Mouse (Mus musculus) forebrain, embryonic 15.5 days (tissue): Measurements from ENCODE around the gene Racgap1. TPM values are rescaled to one million over a fixed set of nuclear protein-coding genes. Genes with fewer than 3 reads are reported as not detected.

Experiments used
- ATAC-seq: fragments of 200-750 bp; cut with Nextera tagmentation; replicated peaks from 2 replicates; pipeline ENCODE4 v1.8.0; 2017; ENCODE audit warnings: mild to moderate bottlenecking, moderate TSS enrichment, moderate library complexity
- H3K27ac ChIP-seq: fragments of 300-500 bp; sonication (generic); replicated peaks from 2 replicates; pipeline ENCODE4 v1.5.1; 2015; ENCODE audit warnings: mild to moderate bottlenecking, inconsistent platforms
- H3K27me3 ChIP-seq: fragments of 300-500 bp; sonication (generic); 2 replicates; pipeline ENCODE4 v1.6.1; 2015; ENCODE audit warnings: inconsistent platforms
- H3K36me3 ChIP-seq: fragments of 300-500 bp; sonication (generic); 2 replicates; pipeline ENCODE4 v1.6.1; 2015; ENCODE audit warnings: mild to moderate bottlenecking, inconsistent platforms
- H3K4me1 ChIP-seq: fragments of 300-500 bp; sonication (generic); 2 replicates; pipeline ENCODE4 v1.6.1; 2015; ENCODE audit warnings: inconsistent platforms
- H3K4me2 ChIP-seq: fragments of 300-500 bp; sonication (generic); replicated peaks from 2 replicates; pipeline ENCODE4 v1.6.1; 2015; ENCODE audit warnings: mild to moderate bottlenecking, inconsistent platforms
- H3K4me3 ChIP-seq: fragments of 300-500 bp; sonication (generic); 2 replicates; pipeline ENCODE4 v1.5.1; 2015; ENCODE audit warnings: mild to moderate bottlenecking, inconsistent platforms
- H3K9ac ChIP-seq: fragments of 300-500 bp; sonication (generic); replicated peaks from 2 replicates; pipeline ENCODE4 v1.6.1; 2015; ENCODE audit warnings: mild to moderate bottlenecking, inconsistent platforms
- H3K9me3 ChIP-seq: fragments of 300-500 bp; sonication (generic); 2 replicates; pipeline ENCODE4 v1.6.1; 2016; ENCODE audit warnings: inconsistent platforms
- WGBS: fragments of 180-500 bp; shearing (Covaris S2); methylation state at CpG from one replicate; pipeline ENCODE4 v1.1.7; 2015; ENCODE audit warnings: mixed read lengths; 5-methylcytosine and 5-hydroxymethylcytosine counted together
- polyA plus RNA-seq: library from polyadenylated mRNA; unstranded; fragments of >200 nt; fragmentation: Nextera tagmentation; extraction: Ambion mirVana; gene quantifications from 2 replicates; pipeline ENCODE4 v1.2.1, GENCODE M21; 2015

The Racgap1 gene
- polyA plus RNA-seq, 1 experiment from 2014 or later, result 113 TPM

DNA sequence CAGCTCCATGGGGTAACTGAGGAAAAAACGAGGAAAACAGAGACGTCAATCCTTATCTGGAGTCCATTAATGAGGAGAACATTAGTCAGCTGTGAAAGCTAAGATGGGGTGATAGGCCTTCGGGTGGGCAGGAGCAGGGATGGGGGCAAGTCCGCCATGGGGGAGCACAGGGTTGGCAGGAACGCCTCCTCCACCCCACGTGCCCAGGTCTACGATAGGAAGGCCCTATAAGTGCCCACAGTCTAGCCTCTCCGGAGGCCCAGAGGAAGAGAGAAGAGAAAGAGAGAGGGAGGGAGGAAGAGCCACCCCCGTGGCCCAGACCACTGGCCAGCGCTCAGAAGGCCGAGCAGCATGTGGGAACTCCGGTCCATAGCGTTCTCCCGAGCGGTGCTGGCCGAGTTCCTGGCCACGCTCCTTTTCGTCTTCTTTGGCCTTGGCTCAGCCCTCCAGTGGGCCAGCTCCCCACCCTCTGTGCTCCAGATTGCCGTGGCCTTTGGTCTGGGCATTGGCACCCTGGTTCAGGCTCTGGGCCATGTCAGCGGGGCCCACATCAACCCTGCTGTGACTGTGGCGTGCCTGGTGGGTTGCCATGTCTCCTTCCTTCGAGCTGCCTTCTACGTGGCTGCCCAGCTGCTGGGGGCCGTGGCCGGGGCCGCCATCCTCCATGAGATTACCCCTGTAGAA lies 72.5 kb downstream of the Racgap1 start, which contains the start of gene Aqp2:
Aqp2 (plus strand) TSS at position 254 of the 684 bp plus-strand sequence.
- H3K27ac ChIP-seq, result no peak within 1 kb of the TSS
- ATAC-seq, result no peak
- no peak within 1 kb of the TSS for H3K4me2 ChIP-seq
- peaks cover 12% of the 10 kb centered on the region; the same call in 1 of the 2 replicates for H3K27me3 ChIP-seq
- WGBS, result 87% methylated on average over 26 of the region's 26 CpGs
- no peaks in the 10 kb centered on the region for H3K9me3 ChIP-seq
- H3K36me3 ChIP-seq, result no peaks in the 10 kb centered on the region
- H3K4me1 ChIP-seq, result peaks cover 12% of the 10 kb centered on the region
- H3K4me3 ChIP-seq, result no peak within 1 kb of the TSS
- no peak within 1 kb of the TSS for H3K9ac ChIP-seq

Other genes starting within 250 kb of the Racgap1 start
- gene Nckap5l, start 193.9 kb downstream of the Racgap1 start, polyA plus RNA-seq, result 11.0 and 12.4 TPM in 2 replicates
- 24.7 and 25.5 TPM in 2 replicates for gene Bcdin3d, start 176.9 kb downstream of the Racgap1 start, polyA plus RNA-seq
- 17.0 and 18.9 TPM in 2 replicates for gene Faim2, start 123.5 kb downstream of the Racgap1 start, polyA plus RNA-seq
- gene Aqp2, start 72.6 kb downstream of the Racgap1 start, polyA plus RNA-seq, result not detected in 2 replicates
- gene Aqp5, start 60.9 kb downstream of the Racgap1 start, polyA plus RNA-seq, result 0.38 TPM in 1 of 2 replicates, not detected in the other
- not detected in 2 replicates for gene Aqp6, start 50.3 kb downstream of the Racgap1 start, polyA plus RNA-seq
- 26.0 and 30.4 TPM in 2 replicates for gene Asic1, start 18.7 kb upstream of the Racgap1 start, polyA plus RNA-seq
- 121 and 124 TPM in 2 replicates for gene Smarcd1, start 50.5 kb upstream of the Racgap1 start, polyA plus RNA-seq
- gene Gm17349, start 53.8 kb upstream of the Racgap1 start, polyA plus RNA-seq, result not detected in 2 replicates
- 1.9 and 2.6 TPM in 2 replicates for gene Gpd1, start 65.9 kb upstream of the Racgap1 start, polyA plus RNA-seq
- gene Cox14, start 74.0 kb upstream of the Racgap1 start, polyA plus RNA-seq, result 175 and 190 TPM in 2 replicates
- 69.4 and 69.7 TPM in 2 replicates for gene Cers5, start 121.2 kb upstream of the Racgap1 start, polyA plus RNA-seq
- gene Lima1, start 223.8 kb upstream of the Racgap1 start, polyA plus RNA-seq, result 37.9 and 38.4 TPM in 2 replicates